Mouse (Mus musculus): ENCODE results near the gene Ikzf1.
A peak's percentile ranks its signal among the peaks of the same experiment; 100 is the strongest.

Gene Ikzf1

DNA sequence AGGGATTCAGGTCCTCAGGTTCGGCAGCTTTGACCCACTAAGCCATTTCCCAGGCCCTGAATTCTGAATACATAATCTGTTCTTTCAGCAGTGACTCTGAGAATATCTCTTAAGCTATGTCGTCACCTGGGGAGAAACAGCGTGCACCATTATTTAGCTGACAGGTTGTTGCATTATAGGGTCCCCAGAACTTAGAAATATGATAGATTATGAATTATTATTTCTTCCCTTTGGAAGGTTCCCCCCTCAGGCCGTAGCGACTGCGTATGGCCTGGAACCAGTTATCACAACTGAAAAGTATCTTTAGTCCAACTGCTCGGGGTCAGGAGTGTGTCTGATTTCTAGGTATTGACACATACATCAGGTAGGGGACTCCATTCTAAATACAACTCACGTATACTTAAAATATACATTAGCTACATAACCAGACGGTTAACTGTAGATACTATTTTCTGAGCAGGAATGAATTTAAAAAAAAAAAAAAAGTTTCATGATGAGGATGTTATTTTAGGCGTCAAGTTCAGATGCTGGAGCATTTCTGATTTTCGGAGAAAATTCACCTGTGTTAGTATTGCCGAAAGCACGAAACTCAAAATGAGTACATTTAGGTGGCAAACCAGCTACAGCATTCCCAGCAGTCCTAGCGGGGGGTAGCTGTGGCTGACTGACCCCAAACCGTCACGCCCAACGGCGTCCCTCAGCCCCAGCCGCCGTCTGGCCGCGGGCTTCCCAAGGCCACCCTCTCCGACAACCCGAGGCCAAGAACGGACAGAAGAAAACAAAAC, 123.4 kb downstream of the Ikzf1 start:
- DNase-seq (ENCODE audit: low read depth, low spot score) = peak; percentile 52

- peak; percentile 99 for DNase-seq (ENCODE audit: low read depth, low spot score)
Observed at GRCm38 (mm10) chr11:11808820-11809403, 124.1 kb downstream of the Ikzf1 start, which contains the start of gene Fignl1. Fignl1 (minus strand) TSS chr11:11808962.

DNA sequence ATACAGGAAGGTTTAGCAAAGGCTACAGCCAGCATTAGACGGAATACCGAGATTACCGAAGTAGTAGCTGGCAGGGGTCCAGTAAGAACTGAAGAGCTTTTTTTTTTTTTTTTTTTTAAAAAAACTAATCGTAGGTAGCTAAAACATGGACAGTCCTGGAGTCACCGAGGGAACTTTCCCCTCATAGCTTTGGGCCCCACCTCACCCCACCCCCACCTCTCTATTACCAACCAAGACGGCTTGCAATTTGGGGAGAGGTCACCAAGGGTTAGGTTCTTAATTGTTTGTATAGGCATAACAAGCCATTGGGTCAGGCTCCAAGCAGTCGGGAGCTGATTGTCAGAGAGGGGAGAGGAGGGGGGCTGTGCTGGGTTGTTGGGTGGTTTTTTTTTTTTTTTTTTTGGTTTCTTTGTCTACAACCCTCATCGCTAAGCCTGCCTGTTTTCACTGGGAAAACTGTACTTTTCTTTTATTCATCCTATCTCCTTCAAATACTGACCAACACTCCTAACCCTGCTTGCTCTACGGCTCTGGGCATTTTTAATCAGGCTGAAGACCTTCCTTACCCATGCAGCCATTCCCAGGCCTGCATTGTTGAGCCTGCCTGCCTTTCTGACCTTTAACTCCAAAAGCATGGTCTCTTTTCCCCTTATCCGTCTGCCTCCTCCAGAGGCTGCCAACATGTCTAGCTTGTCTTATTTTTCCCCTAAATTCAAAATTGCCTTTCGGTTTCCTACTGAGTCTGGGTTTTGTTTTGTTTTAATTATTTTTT, 124.8 kb downstream of the Ikzf1 start:
- no peak for DNase-seq (ENCODE audit: low read depth, low spot score)

DNA sequence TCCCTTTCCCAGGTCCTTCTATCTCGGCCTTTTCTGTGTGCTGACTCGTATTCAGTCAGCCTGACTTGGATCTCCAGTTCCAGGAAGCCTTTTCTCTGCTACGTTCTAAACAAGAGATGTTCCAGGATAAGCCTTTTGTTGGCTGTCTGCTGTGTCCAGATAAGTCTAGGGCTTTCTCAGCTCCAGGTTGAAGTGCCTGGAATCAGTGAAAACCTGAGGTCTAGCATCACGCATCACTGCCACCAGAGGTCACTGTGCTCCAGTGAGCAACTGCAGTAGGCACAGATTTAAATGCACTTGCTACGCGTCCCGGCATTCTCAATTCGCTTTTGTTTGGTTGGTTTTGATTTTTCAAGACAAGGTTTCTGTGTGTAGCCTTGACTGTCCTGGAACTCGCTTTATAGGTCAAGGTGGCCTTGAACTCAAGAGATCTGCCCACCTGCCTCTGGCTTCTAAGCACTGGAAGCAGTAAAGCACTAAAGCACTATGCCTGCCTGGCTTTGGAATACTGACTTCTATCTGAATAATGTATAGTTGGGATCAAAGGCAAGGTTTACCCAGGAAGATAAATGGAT, 127.2 kb downstream of the Ikzf1 start:
- DNase-seq (ENCODE audit: low read depth, low spot score) = peak; percentile 83

DNA sequence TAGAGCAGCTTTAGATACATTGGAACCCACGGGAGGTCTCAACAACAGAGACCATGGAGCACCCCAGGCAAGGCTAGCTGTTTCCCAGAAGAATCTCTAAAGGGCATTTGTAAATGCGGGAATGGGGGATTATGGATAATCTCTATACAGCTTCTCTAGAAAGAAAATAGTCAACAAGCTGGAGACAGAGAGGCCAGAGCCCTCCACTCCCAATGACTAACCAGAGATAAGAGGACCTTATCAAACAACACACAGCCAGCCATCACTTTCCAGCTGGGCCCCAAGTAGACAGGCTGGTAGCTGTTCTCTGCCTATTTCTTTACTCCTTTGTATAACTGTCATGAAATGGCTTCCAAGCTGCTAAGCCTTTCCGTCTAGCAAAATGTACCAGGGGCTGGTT, 130.9 kb downstream of the Ikzf1 start:
- DNase-seq (ENCODE audit: low read depth, low spot score) = no peak

DNA sequence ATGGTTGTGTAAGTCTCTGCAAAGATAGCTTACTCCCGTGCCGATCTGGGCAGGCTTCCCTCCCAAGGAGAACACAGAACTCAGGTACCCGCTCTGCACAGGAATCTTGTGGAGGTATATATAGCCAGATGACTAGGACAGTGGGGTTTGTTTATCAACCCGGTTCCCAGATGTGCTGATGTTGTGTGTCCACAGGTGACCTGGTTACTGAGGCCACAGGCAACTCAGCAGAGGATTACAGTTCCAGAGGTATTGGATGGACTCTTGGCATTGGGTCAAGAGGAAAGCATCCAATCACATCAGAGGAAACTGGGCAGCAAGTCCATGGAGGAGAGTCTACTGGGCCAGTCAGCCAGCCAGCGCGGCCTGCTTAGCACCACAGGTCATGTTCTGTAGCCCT, 134.0 kb downstream of the Ikzf1 start:
- no peak for DNase-seq (ENCODE audit: low read depth, low spot score)

DNA sequence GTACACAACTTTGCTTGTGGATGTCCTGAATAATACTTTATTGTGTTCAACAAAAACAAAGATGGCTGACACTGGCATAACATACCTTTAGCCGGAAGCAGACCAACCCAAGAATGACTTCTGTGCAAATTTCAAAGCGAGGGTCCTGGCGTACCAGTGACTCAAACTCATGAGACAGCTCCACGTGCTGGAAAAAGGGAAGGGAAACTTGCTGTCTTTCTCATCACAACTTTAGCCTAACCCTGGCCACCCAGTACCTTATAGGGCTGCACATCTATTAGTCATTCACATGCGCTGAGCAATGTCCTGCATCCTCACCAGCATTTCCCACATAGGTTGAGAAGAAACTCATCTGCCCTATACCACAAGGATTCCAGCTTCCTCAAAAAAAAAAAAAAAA, 134.4 kb downstream of the Ikzf1 start:
- no peak for DNase-seq (ENCODE audit: low read depth, low spot score)

DNA sequence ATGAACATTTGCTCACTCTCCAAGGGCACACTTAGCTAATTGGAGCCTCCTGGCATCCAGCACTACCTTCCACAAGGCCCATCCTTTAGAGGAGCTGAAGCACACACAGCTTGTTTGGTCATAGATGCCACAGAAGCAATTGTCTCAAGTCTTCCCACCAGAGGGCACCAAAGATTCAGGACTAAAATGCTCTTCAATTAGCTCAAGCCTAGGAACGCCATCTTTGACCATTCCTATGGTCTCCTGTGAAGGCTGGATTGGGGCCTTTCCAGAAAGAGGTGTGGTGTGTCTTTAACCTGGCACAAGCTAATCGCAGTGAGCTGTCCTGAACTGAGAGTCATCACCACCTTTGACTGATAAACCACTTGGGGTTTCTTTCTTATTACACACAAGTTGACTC, 135.4 kb downstream of the Ikzf1 start:
- peak; percentile 73 for DNase-seq (ENCODE audit: low read depth, low spot score)

DNA sequence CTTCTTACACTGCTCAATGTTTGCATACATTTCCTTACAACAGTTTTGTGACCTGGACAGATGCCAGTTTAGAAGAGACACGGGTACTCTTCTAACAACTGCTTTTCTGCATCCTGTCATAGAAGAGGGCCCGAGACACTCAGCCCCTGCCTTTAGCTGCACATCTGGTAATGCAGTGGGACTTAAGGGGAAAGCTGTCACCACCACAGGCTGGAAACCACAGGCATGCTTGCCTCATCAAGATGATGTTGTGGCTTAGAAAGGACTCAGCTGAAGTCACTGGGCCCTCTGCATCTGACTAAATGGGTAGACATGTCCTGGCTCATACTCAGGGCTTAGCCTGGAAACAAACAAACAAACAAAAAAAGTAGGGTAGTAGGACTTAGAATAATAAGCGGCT, 135.9 kb downstream of the Ikzf1 start:
- DNase-seq (ENCODE audit: low read depth, low spot score) = no peak

- DNase-seq (ENCODE audit: low read depth, low spot score) = no peak
Observed at GRCm38 (mm10) chr11:11821387-11821975, 136.7 kb downstream of the Ikzf1 start.
